Mouse (Mus musculus) heart, embryonic 14.5 days (tissue): Measurements from ENCODE around the gene Ldlrad3. TPM values are rescaled to one million over a fixed set of nuclear protein-coding genes. Genes with fewer than 3 reads are reported as not detected.
A peak's percentile ranks its signal among the peaks of the same experiment; 100 is the strongest.

Source experiments
- ATAC-seq: fragments of 200-750 bp; cut with Nextera tagmentation; 2 replicates; pipeline ENCODE4 v1.8.0; 2017; ENCODE audit warnings: low read depth, moderate TSS enrichment; ENCODE audit not compliant: insufficient number of reproducible peaks, insufficient read depth, low FRiP score
- H3K27ac ChIP-seq, 2 experiments: fragments of 200-500 bp in 1 of 2; fragments of 300-500 bp in 1 of 2; sonication (generic) in 1 of 2; replicated peaks in 1 of 2; 2 replicates each; pipeline ENCODE4 v1.5.1; 2012 to 2014; ENCODE audit warnings: low read depth in 2 of 2, low read length in 2 of 2, control low read depth in 1 of 2, mild to moderate bottlenecking in 1 of 2, mixed read lengths in 1 of 2; ENCODE audit not compliant: control insufficient read depth in 1 of 2, insufficient read depth in 1 of 2
- H3K27me3 ChIP-seq: fragments of 300-500 bp; sonication (generic); 2 replicates; pipeline ENCODE4 v1.6.1; 2014; ENCODE audit warnings: mild to moderate bottlenecking, low read length, control low read depth; ENCODE audit not compliant: control insufficient read depth, insufficient read depth
- H3K36me3 ChIP-seq: fragments of 300-500 bp; sonication (generic); 2 replicates; pipeline ENCODE4 v1.6.1; 2014; ENCODE audit warnings: mild to moderate bottlenecking, control low read depth, low read length, mixed read lengths; ENCODE audit not compliant: control insufficient read depth, insufficient read depth
- H3K4me1 ChIP-seq, 2 experiments: fragments of 200-500 bp in 1 of 2; fragments of 300-500 bp in 1 of 2; sonication (generic) in 1 of 2; 2 replicates each; pipeline ENCODE4 v1.6.1; 2012 to 2014; ENCODE audit warnings: low read length in 2 of 2, control low read depth in 1 of 2, mixed read lengths in 1 of 2; ENCODE audit not compliant: control insufficient read depth in 2 of 2, insufficient read depth in 2 of 2
- H3K4me2 ChIP-seq: fragments of 300-500 bp; sonication (generic); 2 replicates; pipeline ENCODE4 v1.6.1; 2014; ENCODE audit warnings: mild to moderate bottlenecking, low read length
- H3K4me3 ChIP-seq, 2 experiments: fragments of 200-500 bp in 1 of 2; fragments of 300-500 bp in 1 of 2; sonication (generic) in 1 of 2; 2 replicates each; pipeline ENCODE4 v1.5.1; 2012 to 2014; ENCODE audit warnings: low read length in 2 of 2, mild to moderate bottlenecking in 2 of 2, control low read depth in 1 of 2, low read depth in 1 of 2, moderate library complexity in 1 of 2; ENCODE audit not compliant: control insufficient read depth in 1 of 2, insufficient read depth in 1 of 2
- H3K9ac ChIP-seq: fragments of 300-500 bp; sonication (generic); 2 replicates; pipeline ENCODE4 v1.6.1; 2014; ENCODE audit warnings: mild to moderate bottlenecking, low read length
- H3K9me3 ChIP-seq: fragments of 300-500 bp; sonication (generic); 2 replicates; pipeline ENCODE4 v1.6.1; 2016; ENCODE audit warnings: low read length, control low read depth; ENCODE audit not compliant: control insufficient read depth
- whole genome bisulfite sequencing: fragments of 180-500 bp; shearing (Covaris S2); extraction: QIAGEN DNeasy Blood & Tissue Kit; methylation state at CpG from one replicate; pipeline ENCODE4 v1.1.7; 2014; 5-methylcytosine and 5-hydroxymethylcytosine counted together
- polyA plus RNA-seq: library from polyadenylated mRNA; unstranded; fragments of >200 nt; fragmentation: Nextera tagmentation; extraction: Ambion mirVana; gene quantifications from 2 replicates; pipeline ENCODE4 v1.2.1, GENCODE M21; 2014

The Ldlrad3 gene
- polyA plus RNA-seq, 1 experiment from 2014 or later, result 13.7 TPM

GRCm38 (mm10) chr2:101978534-101979525 lies 207.4 kb downstream of the Ldlrad3 start:
- Histone ChIP-seq H3K36me3 (no peaks in the 10 kb centered on the region), H3K9me3 (no peaks in the 10 kb centered on the region), H3K4me3 (no peak overlapping the region), H3K27ac (peak overlapping the region; percentile 43 to 48; a peak in 3 of 4 replicates), H3K4me2 (peak overlapping the region; percentile 17), H3K9ac (peak overlapping the region; percentile 1; the same call in 1 of the 2 replicates), H3K27me3 (no peaks in the 10 kb centered on the region), H3K4me1 (peaks cover 22 to 30% of the 10 kb centered on the region in 2 experiments)
- WGBS, result 29% methylated on average over 21 of the region's 21 CpGs
- ATAC-seq, result no peak

- no peaks in the 10 kb centered on the region for H3K9me3 ChIP-seq
- no peak for ATAC-seq
- WGBS, result 79% methylated on average over 7 of the region's 7 CpGs
Observed at GRCm38 (mm10) chr2:101976399-101977064, 209.7 kb downstream of the Ldlrad3 start.

GRCm38 (mm10) chr2:101973810-101974209 lies 212.4 kb downstream of the Ldlrad3 start:
- H3K27ac ChIP-seq, result no peak overlapping the region
- H3K27me3 ChIP-seq, result no peaks in the 10 kb centered on the region
- 93% methylated on average over 3 of the region's 3 CpGs for WGBS
- H3K9ac ChIP-seq, result no peak overlapping the region
- H3K36me3 ChIP-seq, result no peaks in the 10 kb centered on the region
- no peak overlapping the region for H3K4me2 ChIP-seq
- no peak overlapping the region for H3K4me3 ChIP-seq
- peaks cover 3% of the 10 kb centered on the region in 2 experiments; a peak in 3 of 4 replicates for H3K4me1 ChIP-seq
- H3K9me3 ChIP-seq, result no peaks in the 10 kb centered on the region
- ATAC-seq, result no peak

More at GRCm38 (mm10) chr2:101976399-101977064, 209.7 kb downstream of the Ldlrad3 start:
- no peak overlapping the region for H3K27ac ChIP-seq
- H3K36me3 ChIP-seq, result no peaks in the 10 kb centered on the region
- no peaks in the 10 kb centered on the region for H3K27me3 ChIP-seq
- no peak overlapping the region for H3K4me3 ChIP-seq
- H3K9ac ChIP-seq, result no peak overlapping the region
- peaks cover 12 to 14% of the 10 kb centered on the region in 2 experiments; a peak in 3 of 4 replicates for H3K4me1 ChIP-seq
- no peak overlapping the region for H3K4me2 ChIP-seq

GRCm38 (mm10) chr2:101967601-101968000 lies 218.6 kb downstream of the Ldlrad3 start:
- no peaks in the 10 kb centered on the region for H3K36me3 ChIP-seq
- no peak overlapping the region for H3K9ac ChIP-seq
- no peak overlapping the region for H3K4me3 ChIP-seq
- WGBS, result 34% methylated on average over 4 of the region's 4 CpGs
- no peaks in the 10 kb centered on the region for H3K27me3 ChIP-seq
- peak overlapping the region in 1 of 2 experiments; percentile 37; a peak in 1 of 4 replicates for H3K27ac ChIP-seq
- H3K4me1 ChIP-seq, result peaks cover 12 to 22% of the 10 kb centered on the region in 2 experiments
- H3K9me3 ChIP-seq, result no peaks in the 10 kb centered on the region
- 0 out of 2 replicates have a peak overlapping the region, but pooled peaks have one; percentile 4 for H3K4me2 ChIP-seq
- no peak for ATAC-seq

DNA sequence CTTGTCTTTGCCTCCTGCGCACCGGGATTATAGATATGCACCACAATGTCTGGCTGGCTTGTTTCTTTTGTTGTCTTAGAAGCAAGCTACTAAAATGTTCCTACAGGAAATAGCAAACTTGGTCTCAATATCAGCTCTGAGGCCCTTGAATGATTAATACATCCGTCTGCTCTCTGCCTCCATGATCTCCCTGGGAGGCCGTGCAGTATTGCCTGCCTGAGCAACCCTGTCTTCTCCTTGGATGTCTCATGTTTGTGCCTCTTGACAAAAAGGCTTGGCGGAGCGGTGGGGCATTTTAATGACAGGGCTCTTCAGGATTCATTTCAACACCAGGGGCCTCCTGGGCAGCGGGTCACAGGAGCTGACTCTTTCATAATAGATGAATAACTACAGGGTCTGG lies 219.0 kb downstream of the Ldlrad3 start:
- H3K9ac ChIP-seq, result no peak overlapping the region
- ATAC-seq, result no peak

GRCm38 (mm10) chr2:101966017-101966416 lies 220.2 kb downstream of the Ldlrad3 start:
- H3K27ac ChIP-seq, result no peak overlapping the region
- WGBS, result 74% methylated on average over 4 of the region's 4 CpGs

More for the DNA sequence above, 219.0 kb downstream of the Ldlrad3 start:
- WGBS, result 25% methylated on average over 7 of the region's 7 CpGs
- H3K4me1 ChIP-seq, result peaks cover 12 to 22% of the 10 kb centered on the region in 2 experiments
- H3K9me3 ChIP-seq, result no peaks in the 10 kb centered on the region
- H3K4me2 ChIP-seq, result 0 out of 2 replicates have a peak overlapping the region, but pooled peaks have one; percentile 4
- no peaks in the 10 kb centered on the region for H3K36me3 ChIP-seq
- H3K27me3 ChIP-seq, result no peaks in the 10 kb centered on the region
- no peak overlapping the region for H3K4me3 ChIP-seq
- peak overlapping the region in 1 of 2 experiments; percentile 37; a peak in 1 of 4 replicates for H3K27ac ChIP-seq

DNA sequence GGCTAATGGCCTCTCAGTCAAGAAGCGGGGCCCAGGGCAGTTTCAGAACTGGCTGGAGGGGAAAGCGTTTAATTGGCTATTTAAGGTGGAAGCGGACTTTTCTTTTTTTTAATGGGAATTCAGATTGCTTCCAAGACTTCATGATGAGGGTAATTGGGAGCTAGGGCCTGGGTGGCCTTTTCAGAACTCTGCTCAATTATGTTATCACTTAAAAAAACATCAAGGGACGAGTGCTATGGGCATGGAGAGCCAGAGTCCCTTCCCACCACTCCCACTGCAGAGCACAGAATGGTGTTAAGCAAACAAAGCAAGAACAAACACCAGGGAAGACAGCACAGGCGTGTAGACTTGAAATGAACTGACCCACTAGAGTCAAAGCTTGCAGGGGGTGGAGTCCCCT lies 220.7 kb downstream of the Ldlrad3 start:
- H3K9me3 ChIP-seq, result no peaks in the 10 kb centered on the region
- no peak overlapping the region for H3K9ac ChIP-seq
- WGBS, result 59% methylated on average over 5 of the region's 5 CpGs
- no peak for ATAC-seq
- H3K4me2 ChIP-seq, result no peak overlapping the region
- peaks cover 19 to 29% of the 10 kb centered on the region in 2 experiments for H3K4me1 ChIP-seq
- H3K4me3 ChIP-seq, result no peak overlapping the region
- H3K36me3 ChIP-seq, result no peaks in the 10 kb centered on the region
- H3K27ac ChIP-seq, result no peak overlapping the region
- H3K27me3 ChIP-seq, result no peaks in the 10 kb centered on the region

More at GRCm38 (mm10) chr2:101966017-101966416, 220.2 kb downstream of the Ldlrad3 start:
- Histone ChIP-seq H3K4me3 (no peak overlapping the region), H3K36me3 (no peaks in the 10 kb centered on the region), H3K4me1 (peaks cover 14 to 24% of the 10 kb centered on the region in 2 experiments), H3K9me3 (no peaks in the 10 kb centered on the region), H3K27me3 (no peaks in the 10 kb centered on the region), H3K4me2 (no peak overlapping the region), H3K9ac (no peak overlapping the region)
- ATAC-seq, result no peak
